Mouse (Mus musculus) liver, embryonic 16.5 days (tissue): ENCODE results near the gene Trh. TPM values are rescaled to one million over a fixed set of nuclear protein-coding genes. Genes with fewer than 3 reads are reported as not detected.

ENCODE experiments used
- ATAC-seq: fragments of 200-750 bp; cut with Nextera tagmentation; 2 replicates; pipeline ENCODE4 v1.8.0; 2017; ENCODE audit warnings: low read depth, mild to moderate bottlenecking, moderate number of reproducible peaks, moderate library complexity
- H3K27ac ChIP-seq: fragments of 300-500 bp; sonication (generic); 2 replicates; pipeline ENCODE4 v1.5.1; 2014; ENCODE audit warnings: mild to moderate bottlenecking, low read length
- H3K27me3 ChIP-seq: fragments of 300-500 bp; sonication (generic); 2 replicates; pipeline ENCODE4 v1.6.1; 2014; ENCODE audit warnings: low read depth, low read length, mixed read lengths; ENCODE audit not compliant: control insufficient read depth, insufficient read depth
- H3K36me3 ChIP-seq: fragments of 300-500 bp; sonication (generic); 2 replicates; pipeline ENCODE4 v1.6.1; 2014; ENCODE audit warnings: mild to moderate bottlenecking; ENCODE audit not compliant: control insufficient read depth, insufficient read depth
- H3K4me1 ChIP-seq: fragments of 300-500 bp; sonication (generic); 2 replicates; pipeline ENCODE4 v1.6.1; 2014; ENCODE audit warnings: low read depth, low read length, mixed read lengths; ENCODE audit not compliant: control insufficient read depth
- H3K4me2 ChIP-seq: fragments of 300-500 bp; sonication (generic); 2 replicates; pipeline ENCODE4 v1.6.1; 2014; ENCODE audit warnings: low read depth, low read length, mixed read lengths
- H3K4me3 ChIP-seq: fragments of 300-500 bp; sonication (generic); 2 replicates; pipeline ENCODE4 v1.5.1; 2014; ENCODE audit warnings: low read depth, mild to moderate bottlenecking, low read length
- H3K9ac ChIP-seq: fragments of 300-500 bp; sonication (generic); 2 replicates; pipeline ENCODE4 v1.6.1; 2014; ENCODE audit warnings: low read depth, low read length
- H3K9me3 ChIP-seq: fragments of 300-500 bp; sonication (generic); replicated peaks from 2 replicates; pipeline ENCODE4 v1.6.1; 2016; ENCODE audit warnings: low read length; ENCODE audit not compliant: control insufficient read depth
- WGBS: fragments of 180-500 bp; shearing (Covaris S2); extraction: QIAGEN DNeasy Blood & Tissue Kit; methylation state at CpG from one replicate; pipeline ENCODE4 v1.1.7; 2014; ENCODE audit not compliant: insufficient replicate concordance; 5-methylcytosine and 5-hydroxymethylcytosine counted together
- polyA plus RNA-seq: library from polyadenylated mRNA; unstranded; fragments of >200 nt; fragmentation: Nextera tagmentation; extraction: Ambion mirVana; gene quantifications from 2 replicates; pipeline ENCODE4 v1.2.1, GENCODE M21; 2015

Gene Trh
- polyA plus RNA-seq, 1 experiment from 2014 or later, result not detected

DNA sequence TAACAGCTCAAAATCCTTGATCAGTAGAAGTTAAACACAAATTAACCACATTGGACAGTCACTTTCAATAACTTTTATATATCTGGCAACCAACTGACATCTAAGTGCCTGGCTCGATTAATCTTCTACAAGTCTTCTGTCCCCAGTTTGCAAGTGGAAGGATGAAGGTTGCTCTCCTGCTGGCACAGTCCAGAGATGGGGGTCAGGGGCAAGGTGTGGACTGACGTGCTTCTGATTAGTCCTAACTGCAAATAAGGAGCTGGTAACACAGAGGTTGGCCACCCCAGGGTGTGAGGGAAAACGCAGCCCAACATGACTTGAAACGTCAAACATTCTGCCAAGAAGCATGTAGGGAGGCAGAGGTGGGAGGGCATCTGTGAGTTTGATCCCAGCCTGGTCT lies 12.7 kb downstream of the Trh start:
- no peak for ATAC-seq
- H3K27me3 ChIP-seq, result no peaks in the 10 kb centered on the region

DNA sequence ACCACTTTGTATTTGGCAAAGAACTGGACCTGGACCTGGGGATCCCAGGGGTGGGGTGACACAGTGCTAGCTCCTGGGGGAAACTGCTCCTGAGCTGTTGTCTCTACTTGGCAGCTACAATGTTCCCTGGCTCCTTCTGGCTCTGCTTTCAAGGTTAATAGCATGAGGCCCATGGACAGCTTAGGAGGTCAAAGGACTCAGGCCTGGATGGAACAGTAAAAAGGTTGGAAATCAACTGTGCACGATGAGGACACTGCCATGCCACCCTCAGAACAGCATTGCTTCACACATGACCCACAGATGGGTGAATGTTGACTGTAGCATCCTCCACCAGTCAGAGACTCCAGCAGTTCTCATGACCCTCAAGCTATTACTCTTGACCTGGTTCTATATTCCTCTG lies 13.1 kb downstream of the Trh start:
- Histone ChIP-seq H3K4me2 (no peak overlapping the region), H3K9me3 (no peaks in the 10 kb centered on the region), H3K4me1 (no peaks in the 10 kb centered on the region), H3K27me3 (no peaks in the 10 kb centered on the region), H3K4me3 (no peak overlapping the region), H3K36me3 (no peaks in the 10 kb centered on the region), H3K9ac (no peak overlapping the region), H3K27ac (no peak overlapping the region)
- ATAC-seq, result no peak
- 24% methylated on average over 1 of the region's 1 CpGs for WGBS

More for the DNA sequence above, 12.7 kb downstream of the Trh start:
- no peaks in the 10 kb centered on the region for H3K4me1 ChIP-seq
- no peak overlapping the region for H3K9ac ChIP-seq
- no peak overlapping the region for H3K4me2 ChIP-seq
- WGBS, result 56% methylated on average over 4 of the region's 4 CpGs
- H3K9me3 ChIP-seq, result no peaks in the 10 kb centered on the region
- H3K27ac ChIP-seq, result no peak overlapping the region
- no peak overlapping the region for H3K4me3 ChIP-seq
- H3K36me3 ChIP-seq, result no peaks in the 10 kb centered on the region

- WGBS, result 57% methylated on average over 2 of the region's 2 CpGs
- Histone ChIP-seq H3K27ac (no peak overlapping the region), H3K36me3 (no peaks in the 10 kb centered on the region), H3K9ac (no peak overlapping the region), H3K27me3 (no peaks in the 10 kb centered on the region), H3K4me2 (no peak overlapping the region), H3K9me3 (no peaks in the 10 kb centered on the region), H3K4me3 (no peak overlapping the region), H3K4me1 (no peaks in the 10 kb centered on the region)
- ATAC-seq, result no peak
These were observed 14.9 kb downstream of the Trh start for GRCm38 (mm10) chr6:92229586-92229985.

GRCm38 (mm10) chr6:92229103-92229502 lies 15.3 kb downstream of the Trh start:
- no peaks in the 10 kb centered on the region for H3K9me3 ChIP-seq

DNA sequence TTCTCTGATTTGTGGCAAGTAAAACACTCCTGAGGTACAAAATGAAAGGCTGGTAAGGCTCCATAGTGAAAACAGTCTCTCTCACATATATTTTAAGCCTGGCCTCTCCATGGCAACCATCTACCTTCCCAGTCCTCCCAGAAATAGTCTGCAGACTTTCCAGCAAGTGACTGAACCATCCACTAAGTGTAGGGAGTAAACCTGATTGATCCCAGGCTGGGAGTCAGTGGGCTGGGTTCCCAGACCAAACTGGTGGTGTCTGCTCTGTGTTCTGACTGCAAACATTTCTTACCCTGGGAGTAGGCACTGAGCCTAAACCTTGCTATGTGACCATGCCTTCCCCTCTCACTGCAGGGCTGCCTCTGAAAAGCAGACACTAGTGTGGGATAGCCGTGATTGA lies 19.5 kb downstream of the Trh start:
- H3K9ac ChIP-seq, result no peak overlapping the region
- no peaks in the 10 kb centered on the region for H3K27me3 ChIP-seq
- H3K27ac ChIP-seq, result no peak overlapping the region
- ATAC-seq, result no peak
- H3K4me1 ChIP-seq, result no peaks in the 10 kb centered on the region; the same call in 1 of the 2 replicates
- no peaks in the 10 kb centered on the region for H3K9me3 ChIP-seq
- H3K4me3 ChIP-seq, result no peak overlapping the region
- H3K4me2 ChIP-seq, result no peak overlapping the region
- no peaks in the 10 kb centered on the region for H3K36me3 ChIP-seq
- 68% methylated on average over 1 of the region's 1 CpGs for WGBS

More at GRCm38 (mm10) chr6:92229103-92229502, 15.3 kb downstream of the Trh start:
- Histone ChIP-seq H3K4me1 (no peaks in the 10 kb centered on the region), H3K36me3 (no peaks in the 10 kb centered on the region), H3K9ac (no peak overlapping the region), H3K4me2 (no peak overlapping the region), H3K27me3 (no peaks in the 10 kb centered on the region), H3K4me3 (no peak overlapping the region), H3K27ac (no peak overlapping the region)
- ATAC-seq, result no peak

DNA sequence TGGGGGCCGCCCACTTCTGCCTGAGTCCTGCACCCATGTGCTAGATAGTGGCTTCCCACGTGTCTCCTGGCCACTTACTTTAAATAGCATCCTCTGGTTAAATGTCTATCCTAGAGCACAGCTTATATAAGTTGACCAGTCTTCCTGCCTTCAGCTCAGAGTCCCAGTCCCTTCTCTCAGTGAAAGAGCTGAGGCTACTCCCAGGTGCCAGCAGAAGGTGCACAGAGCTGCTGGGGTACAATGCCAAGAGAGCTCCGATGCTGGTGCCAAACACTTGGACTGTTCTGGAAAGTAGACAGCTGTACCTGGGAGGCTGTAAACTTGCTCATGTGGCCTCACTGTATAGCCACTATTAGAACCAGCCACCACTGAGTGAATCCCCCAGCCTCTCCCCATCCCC lies 22.4 kb downstream of the Trh start:
- Histone ChIP-seq H3K4me1 (no peaks in the 10 kb centered on the region; the same call in 1 of the 2 replicates), H3K27me3 (no peaks in the 10 kb centered on the region), H3K4me3 (no peak overlapping the region), H3K4me2 (no peak overlapping the region), H3K36me3 (no peaks in the 10 kb centered on the region), H3K9ac (no peak overlapping the region), H3K27ac (no peak overlapping the region), H3K9me3 (no peaks in the 10 kb centered on the region)
- 55% methylated on average over 3 of the region's 3 CpGs for WGBS
- peak; percentile 37 for ATAC-seq

- WGBS, result 54% methylated on average over 6 of the region's 6 CpGs
- no peak overlapping the region for H3K4me2 ChIP-seq
- no peaks in the 10 kb centered on the region; the same call in 1 of the 2 replicates for H3K4me1 ChIP-seq
- no peak overlapping the region for H3K9ac ChIP-seq
- no peak overlapping the region for H3K4me3 ChIP-seq
- H3K27me3 ChIP-seq, result no peaks in the 10 kb centered on the region
- H3K27ac ChIP-seq, result no peak overlapping the region
- peak; percentile 81 for ATAC-seq
- no peaks in the 10 kb centered on the region for H3K9me3 ChIP-seq
- no peaks in the 10 kb centered on the region for H3K36me3 ChIP-seq
These were observed 22.8 kb downstream of the Trh start for GRCm38 (mm10) chr6:92221604-92222003.

- H3K9me3 ChIP-seq, result no peaks in the 10 kb centered on the region
- H3K4me1 ChIP-seq, result peaks cover 3% of the 10 kb centered on the region
- no peaks in the 10 kb centered on the region for H3K27me3 ChIP-seq
- H3K9ac ChIP-seq, result no peak overlapping the region
- H3K4me2 ChIP-seq, result no peak overlapping the region
- no peak overlapping the region for H3K27ac ChIP-seq
- no peaks in the 10 kb centered on the region for H3K36me3 ChIP-seq
- 30% methylated on average over 3 of the region's 3 CpGs for WGBS
- no peak for ATAC-seq
- no peak overlapping the region for H3K4me3 ChIP-seq
These were observed 25.0 kb downstream of the Trh start for GRCm38 (mm10) chr6:92219445-92219844.

DNA sequence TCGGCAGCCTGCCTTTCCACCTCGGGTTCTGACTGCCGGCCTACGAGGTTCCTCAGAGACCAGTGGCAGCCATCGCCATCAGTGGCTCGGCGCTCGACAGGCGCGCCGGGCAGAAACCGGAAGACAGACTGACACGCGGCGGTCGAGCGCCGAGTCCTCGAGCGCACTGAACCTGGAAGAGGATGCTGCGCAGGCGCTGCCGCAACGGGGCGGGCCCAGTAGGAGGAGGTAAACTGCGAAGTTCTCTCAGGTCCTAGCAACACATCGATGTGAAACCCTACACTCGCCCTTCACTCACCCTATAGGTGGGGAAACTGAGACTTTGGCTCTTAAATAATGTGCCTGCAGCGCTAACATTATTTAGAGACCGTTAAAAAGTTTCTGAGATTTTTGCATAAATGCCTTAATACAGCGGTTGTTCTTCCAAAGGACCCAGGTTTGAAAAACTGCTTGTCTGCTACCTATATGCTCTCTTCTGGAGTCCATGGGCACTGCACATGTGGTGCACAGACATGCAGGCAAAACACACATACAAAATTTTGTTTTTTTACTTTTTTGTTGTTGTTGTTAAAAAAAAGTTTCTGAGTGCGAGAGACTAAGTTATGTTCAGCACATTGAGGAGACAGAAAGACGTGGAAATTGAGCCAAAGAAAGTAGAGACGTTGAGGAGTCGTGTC lies 29.5 kb downstream of the Trh start, which contains the start of gene Rbsn:
Rbsn (minus strand) TSS at position 153 of the 677 bp plus-strand sequence.
- peak within 1 kb of the TSS; percentile 92 for H3K9ac ChIP-seq
- peak within 1 kb of the TSS; percentile 94 for H3K4me3 ChIP-seq
- WGBS, result 9% methylated on average over 35 of the region's 35 CpGs
- peak within 1 kb of the TSS; percentile 97 for H3K4me2 ChIP-seq
- H3K36me3 ChIP-seq, result no peaks in the 10 kb centered on the region
- H3K4me1 ChIP-seq, result peaks cover 11% of the 10 kb centered on the region
- no peaks in the 10 kb centered on the region for H3K9me3 ChIP-seq
- H3K27me3 ChIP-seq, result no peaks in the 10 kb centered on the region
- H3K27ac ChIP-seq, result peak within 1 kb of the TSS; percentile 80
- ATAC-seq, result peak; percentile 95
